Mouse (Mus musculus): ENCODE results near the gene Pycr2. TPM values are rescaled to one million over a fixed set of nuclear protein-coding genes. Genes with fewer than 3 reads are reported as not detected.

Pycr2 gene
- polyA plus RNA-seq, 1 experiment from 2014 or later, result 99.6 TPM

DNA sequence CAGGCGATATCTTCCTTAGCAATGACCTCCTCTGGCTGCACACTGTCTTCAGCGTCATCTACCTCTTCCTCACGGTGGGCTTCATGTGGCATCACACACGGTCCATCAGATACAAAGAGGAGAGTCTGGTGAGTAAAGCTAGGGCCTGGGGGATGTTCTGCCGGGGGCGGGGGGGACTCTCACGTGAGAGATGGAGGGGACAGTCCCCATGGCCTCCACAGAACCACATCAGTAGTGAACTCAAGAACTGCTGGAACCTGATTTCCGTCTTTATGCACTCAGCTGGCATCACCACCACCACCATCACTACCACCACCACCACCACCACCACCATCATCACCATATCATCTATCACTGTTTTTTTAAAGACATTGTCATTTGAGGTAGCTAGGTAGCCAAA, 52.3 kb downstream of the Pycr2 start:
- H3K27me3 ChIP-seq (ENCODE audit: control insufficient read depth, insufficient read depth, low read length), result no peaks in the 10 kb centered on the region
- 88% methylated on average over 8 of the region's 8 CpGs for WGBS
- H3K9ac ChIP-seq (ENCODE audit: low read length), result no peak overlapping the region
- no peak overlapping the region for H3K4me2 ChIP-seq (ENCODE audit: low read depth, low read length)
- 0 out of 2 replicates have a peak, but pooled peaks cover 4% of the 10 kb centered on the region for H3K4me1 ChIP-seq (ENCODE audit: control insufficient read depth, insufficient read depth, low read length)
- H3K9me3 ChIP-seq (replicated peaks; ENCODE audit: control insufficient read depth, low read length), result no peaks in the 10 kb centered on the region
- H3K36me3 ChIP-seq (ENCODE audit: control insufficient read depth, insufficient read depth, low read length), result peaks cover 19% of the 10 kb centered on the region
- ATAC-seq (ENCODE audit: insufficient read depth, low FRiP score), result no peak
- H3K27ac ChIP-seq (ENCODE audit: low read length), result no peak overlapping the region
- no peak overlapping the region for H3K4me3 ChIP-seq (replicated peaks; ENCODE audit: low read length)

DNA sequence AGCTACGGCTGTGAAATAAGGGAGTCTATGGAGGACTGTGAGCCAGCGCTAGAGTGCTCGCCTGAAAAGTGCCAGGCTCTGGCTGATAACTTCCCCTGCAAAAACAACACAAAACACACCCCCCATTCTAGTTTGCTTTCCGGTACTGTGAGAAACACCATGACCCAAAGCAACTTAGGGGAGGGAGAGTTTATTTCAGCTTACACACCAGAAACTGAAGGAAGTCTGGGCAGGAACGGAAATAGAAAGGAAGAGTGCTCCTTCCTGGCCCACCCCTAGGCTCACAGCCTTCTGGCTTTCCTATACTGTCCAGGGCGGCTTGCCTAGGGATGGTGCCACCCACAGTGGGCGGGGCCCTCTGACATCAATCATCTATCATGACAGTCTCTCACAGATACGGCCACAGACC, 52.9 kb downstream of the Pycr2 start:
- no peak overlapping the region for H3K9ac ChIP-seq (ENCODE audit: low read length)
- H3K4me1 ChIP-seq (ENCODE audit: control insufficient read depth, insufficient read depth, low read length), result no peaks in the 10 kb centered on the region
- ATAC-seq (ENCODE audit: insufficient read depth, low FRiP score), result no peak
- 71% methylated on average over 8 of the region's 8 CpGs for WGBS
- peaks cover 23% of the 10 kb centered on the region for H3K36me3 ChIP-seq (ENCODE audit: control insufficient read depth, insufficient read depth, low read length)
- no peak overlapping the region for H3K4me3 ChIP-seq (replicated peaks; ENCODE audit: low read length)
- H3K27me3 ChIP-seq (ENCODE audit: control insufficient read depth, insufficient read depth, low read length), result no peaks in the 10 kb centered on the region
- no peak overlapping the region for H3K4me2 ChIP-seq (ENCODE audit: low read depth, low read length)
- H3K27ac ChIP-seq (ENCODE audit: low read length), result no peak overlapping the region
- no peaks in the 10 kb centered on the region for H3K9me3 ChIP-seq (replicated peaks; ENCODE audit: control insufficient read depth, low read length)

Other genes with a start within 250 kb of the Pycr2 start
- gene Mixl1, start 207.3 kb upstream of the Pycr2 start, polyA plus RNA-seq (2015; fragmentation: Nextera tagmentation; extraction: Ambion mirVana), result not detected in 2 replicates
- 19.2 and 21.0 TPM in 2 replicates for gene Acbd3, start 178.2 kb upstream of the Pycr2 start, polyA plus RNA-seq (2015; fragmentation: Nextera tagmentation; extraction: Ambion mirVana)
- gene H3f3a, start 90.3 kb upstream of the Pycr2 start, polyA plus RNA-seq (2015; fragmentation: Nextera tagmentation; extraction: Ambion mirVana), result 1,948 and 2,131 TPM in 2 replicates
- 34.9 and 36.5 TPM in 2 replicates for gene Sde2, start 53.2 kb upstream of the Pycr2 start, polyA plus RNA-seq (2015; fragmentation: Nextera tagmentation; extraction: Ambion mirVana)
- 0.35 TPM in 1 of 2 replicates, not detected in the other for gene Lefty2, start 11.2 kb upstream of the Pycr2 start, polyA plus RNA-seq (2015; fragmentation: Nextera tagmentation; extraction: Ambion mirVana)
- gene Lefty1, start 30.7 kb downstream of the Pycr2 start, polyA plus RNA-seq (2015; fragmentation: Nextera tagmentation; extraction: Ambion mirVana), result 4.0 and 4.2 TPM in 2 replicates
- gene Tmem63a, start 38.1 kb downstream of the Pycr2 start, polyA plus RNA-seq (2015; fragmentation: Nextera tagmentation; extraction: Ambion mirVana), result 29.2 and 35.3 TPM in 2 replicates
- gene Ephx1, start 116.6 kb downstream of the Pycr2 start, polyA plus RNA-seq (2015; fragmentation: Nextera tagmentation; extraction: Ambion mirVana), result 16.9 and 19.6 TPM in 2 replicates
- gene 9130409I23Rik, start 146.9 kb downstream of the Pycr2 start, polyA plus RNA-seq (2015; fragmentation: Nextera tagmentation; extraction: Ambion mirVana), result 0.09 TPM in 1 of 2 replicates, not detected in the other
- gene Nvl, start 239.9 kb downstream of the Pycr2 start, polyA plus RNA-seq (2015; fragmentation: Nextera tagmentation; extraction: Ambion mirVana), result 29.3 and 30.5 TPM in 2 replicates
- gene Cnih4, start 240.4 kb downstream of the Pycr2 start, polyA plus RNA-seq (2015; fragmentation: Nextera tagmentation; extraction: Ambion mirVana), result 113 and 135 TPM in 2 replicates